Mouse (Mus musculus): ENCODE results near the gene Nxph4. TPM values are rescaled to one million over a fixed set of nuclear protein-coding genes. Genes with fewer than 3 reads are reported as not detected.

The Nxph4 gene
- polyA plus RNA-seq, 1 experiment: not detected

DNA sequence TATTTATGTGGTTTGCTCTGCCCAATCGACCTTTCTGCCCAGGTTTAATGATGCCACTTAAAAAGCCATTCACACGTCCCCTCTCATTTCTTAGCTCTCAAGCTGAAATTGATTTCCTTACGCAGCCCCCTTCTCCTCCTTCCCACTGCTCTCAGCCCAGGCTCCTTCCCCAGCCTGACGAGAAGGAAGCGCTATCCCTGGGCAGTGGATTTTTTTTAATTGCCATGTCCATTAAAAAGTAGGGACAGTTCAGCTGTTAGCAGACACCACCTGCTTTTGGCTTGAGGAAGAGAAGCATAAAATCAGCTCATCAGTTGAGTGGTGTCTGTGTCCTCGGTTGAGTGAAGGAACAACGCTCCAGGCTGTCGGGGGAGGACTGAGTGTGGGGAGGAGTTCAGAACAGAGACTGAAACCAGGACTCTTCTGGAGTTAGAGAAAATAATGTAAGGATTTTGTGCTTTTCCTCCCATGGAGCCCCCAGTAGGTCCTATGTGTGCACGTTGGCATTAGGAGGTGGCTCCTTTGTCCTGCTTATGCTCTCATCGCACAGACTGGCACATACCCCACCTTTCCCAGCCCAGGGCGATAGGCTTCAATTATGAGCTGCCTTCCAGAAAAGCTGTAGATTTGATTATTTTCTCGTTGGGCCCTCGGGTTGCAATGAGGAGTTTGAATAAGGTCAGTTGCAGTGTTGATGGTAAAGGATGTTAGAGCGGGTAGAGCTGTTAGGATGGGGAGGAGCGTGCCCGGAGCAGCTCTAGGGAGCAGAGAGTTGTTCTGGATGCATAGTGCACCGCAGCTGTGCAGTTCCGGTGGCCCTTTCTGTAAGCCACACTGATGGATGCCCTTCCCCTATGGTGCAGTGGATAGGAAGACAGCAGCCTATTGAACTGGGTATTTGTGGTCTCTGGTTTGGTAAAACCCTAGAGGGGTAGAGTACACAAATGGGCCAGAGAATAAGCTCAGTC lies 43.9 kb downstream of the Nxph4 start:
- Histone ChIP-seq H3K27me3 (ENCODE audit: control insufficient read depth) (no peaks in the 10 kb centered on the region), H3K36me3 (ENCODE audit: control insufficient read depth) (peaks cover 76% of the 10 kb centered on the region), H3K4me3 (replicated peaks) (no peak overlapping the region), H3K9me3 (ENCODE audit: control insufficient read depth, low read length) (peaks cover 7% of the 10 kb centered on the region), H3K4me1 (ENCODE audit: control insufficient read depth) (no peaks in the 10 kb centered on the region)
- TF ChIP-seq TAL1 (IDR thresholded peaks at IDR 0.05; ENCODE audit: low read length) (no peak), GATA1 (IDR thresholded peaks at IDR 0.05; ENCODE audit: low read length) (no peak)

GRCm38 (mm10) chr10:127488856-127489255 lies 45.5 kb downstream of the Nxph4 start:
- Histone ChIP-seq H3K4me3 (replicated peaks) (no peak overlapping the region), H3K27me3 (ENCODE audit: control insufficient read depth) (no peaks in the 10 kb centered on the region), H3K9me3 (ENCODE audit: control insufficient read depth, low read length) (peaks cover 7% of the 10 kb centered on the region), H3K4me1 (ENCODE audit: control insufficient read depth) (no peaks in the 10 kb centered on the region), H3K36me3 (ENCODE audit: control insufficient read depth) (peaks cover 80% of the 10 kb centered on the region)
- TF ChIP-seq TAL1 (IDR thresholded peaks at IDR 0.05; ENCODE audit: low read length) (no peak), GATA1 (IDR thresholded peaks at IDR 0.05; ENCODE audit: low read length) (no peak)

- TF ChIP-seq GATA1 (IDR thresholded peaks at IDR 0.05; ENCODE audit: low read length) (no peak), TAL1 (IDR thresholded peaks at IDR 0.05; ENCODE audit: low read length) (no peak; the same call in 2 of the 3 replicates)
- H3K36me3 ChIP-seq (ENCODE audit: control insufficient read depth): peaks cover 63% of the 10 kb centered on the region
These were observed 49.1 kb downstream of the Nxph4 start for GRCm38 (mm10) chr10:127485235-127485634.

GRCm38 (mm10) chr10:127480833-127481813 lies 53.2 kb downstream of the Nxph4 start:
- Histone ChIP-seq H3K36me3 (ENCODE audit: control insufficient read depth) (peaks cover 56% of the 10 kb centered on the region), H3K9me3 (ENCODE audit: control insufficient read depth, low read length) (no peaks in the 10 kb centered on the region), H3K27me3 (ENCODE audit: control insufficient read depth) (no peaks in the 10 kb centered on the region), H3K4me1 (ENCODE audit: control insufficient read depth) (no peaks in the 10 kb centered on the region), H3K4me3 (replicated peaks) (no peak overlapping the region)
- TF ChIP-seq TAL1 (IDR thresholded peaks at IDR 0.05; ENCODE audit: low read length) (no peak), GATA1 (IDR thresholded peaks at IDR 0.05; ENCODE audit: low read length) (no peak)

More at GRCm38 (mm10) chr10:127485235-127485634, 49.1 kb downstream of the Nxph4 start:
- Histone ChIP-seq H3K9me3 (ENCODE audit: control insufficient read depth, low read length) (no peaks in the 10 kb centered on the region), H3K27me3 (ENCODE audit: control insufficient read depth) (no peaks in the 10 kb centered on the region), H3K4me3 (replicated peaks) (no peak overlapping the region), H3K4me1 (ENCODE audit: control insufficient read depth) (no peaks in the 10 kb centered on the region)

DNA sequence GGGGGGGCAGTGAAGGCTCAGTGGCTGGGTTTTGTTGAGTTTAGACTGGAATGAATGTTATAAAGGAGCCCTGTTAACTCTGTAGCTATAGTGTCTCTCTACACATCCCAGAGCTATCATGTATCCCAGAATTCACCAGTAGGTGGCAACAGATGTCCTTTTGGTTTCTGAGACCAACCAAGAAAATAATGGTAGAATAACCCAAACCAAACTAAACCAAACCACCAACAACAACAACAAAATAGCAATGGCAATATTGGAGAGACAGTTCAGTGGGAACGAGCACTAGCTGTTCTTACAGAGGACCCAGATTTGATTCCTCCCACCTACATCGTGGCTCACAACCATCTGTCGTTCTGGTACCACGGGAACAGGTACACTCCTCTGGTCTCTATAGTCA lies 55.2 kb downstream of the Nxph4 start:
- no peaks in the 10 kb centered on the region for H3K27me3 ChIP-seq (ENCODE audit: control insufficient read depth)
- H3K4me3 ChIP-seq (replicated peaks): no peak overlapping the region
- H3K9me3 ChIP-seq (ENCODE audit: control insufficient read depth, low read length): no peaks in the 10 kb centered on the region
- no peaks in the 10 kb centered on the region; the same call in 1 of the 2 replicates for H3K4me1 ChIP-seq (ENCODE audit: control insufficient read depth)
- H3K36me3 ChIP-seq (ENCODE audit: control insufficient read depth): peaks cover 50% of the 10 kb centered on the region
- TF ChIP-seq TAL1 (IDR thresholded peaks at IDR 0.05; ENCODE audit: low read length) (no peak), GATA1 (IDR thresholded peaks at IDR 0.05; ENCODE audit: low read length) (no peak)

DNA sequence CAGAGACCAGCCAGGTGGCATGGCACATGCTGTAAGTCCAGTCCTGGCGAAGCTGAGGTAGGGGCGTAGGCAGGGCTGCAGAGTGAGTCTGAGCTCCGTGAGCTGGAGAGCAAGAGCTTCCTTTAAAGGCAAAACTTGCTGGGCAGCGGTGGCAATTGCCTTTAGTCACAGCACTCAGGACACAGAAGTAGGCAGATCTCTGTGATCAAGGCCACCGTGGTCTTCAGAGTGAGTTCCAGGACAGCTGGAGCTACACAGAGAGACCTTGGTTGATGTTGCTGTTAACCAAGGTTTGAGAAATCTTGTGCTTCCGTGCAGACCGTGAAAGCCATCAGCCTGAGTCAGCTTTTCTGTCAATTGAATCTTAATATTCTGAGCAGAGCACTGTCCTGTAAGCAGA lies 57.1 kb downstream of the Nxph4 start:
- Histone ChIP-seq H3K36me3 (ENCODE audit: control insufficient read depth) (peaks cover 57% of the 10 kb centered on the region), H3K27me3 (ENCODE audit: control insufficient read depth) (no peaks in the 10 kb centered on the region), H3K4me1 (ENCODE audit: control insufficient read depth) (no peaks in the 10 kb centered on the region; the same call in 1 of the 2 replicates), H3K9me3 (ENCODE audit: control insufficient read depth, low read length) (no peaks in the 10 kb centered on the region), H3K4me3 (replicated peaks) (no peak overlapping the region)
- TF ChIP-seq TAL1 (IDR thresholded peaks at IDR 0.05; ENCODE audit: low read length): no peak
- no peak for TF ChIP-seq GATA1 (IDR thresholded peaks at IDR 0.05; ENCODE audit: low read length)

- no peaks in the 10 kb centered on the region for H3K9me3 ChIP-seq (ENCODE audit: control insufficient read depth, low read length)
- peaks cover 58% of the 10 kb centered on the region for H3K36me3 ChIP-seq (ENCODE audit: control insufficient read depth)
- no peak overlapping the region for H3K4me3 ChIP-seq (replicated peaks)
- TF ChIP-seq TAL1 (IDR thresholded peaks at IDR 0.05; ENCODE audit: low read length) (no peak), GATA1 (IDR thresholded peaks at IDR 0.05; ENCODE audit: low read length) (no peak)
- H3K27me3 ChIP-seq (ENCODE audit: control insufficient read depth): no peaks in the 10 kb centered on the region
- H3K4me1 ChIP-seq (ENCODE audit: control insufficient read depth): no peaks in the 10 kb centered on the region; the same call in 1 of the 2 replicates
These were observed 57.8 kb downstream of the Nxph4 start for GRCm38 (mm10) chr10:127476541-127476940.

Other genes starting within 250 kb of the Nxph4 start
- gene Mbd6, start 245.5 kb downstream of the Nxph4 start, polyA plus RNA-seq (2012): 33.5 and 35.5 TPM in 2 replicates
- gene Mars, start 222.8 kb downstream of the Nxph4 start, polyA plus RNA-seq (2012): 12.0 and 17.1 TPM in 2 replicates
- 0.06 and 0.16 TPM in 2 replicates for gene Arhgap9, start 212.6 kb downstream of the Nxph4 start, polyA plus RNA-seq (2012)
- gene Gli1, start 192.6 kb downstream of the Nxph4 start, polyA plus RNA-seq (2012): not detected in 2 replicates
- not detected in 2 replicates for gene Inhbe, start 180.1 kb downstream of the Nxph4 start, polyA plus RNA-seq (2012)
- not detected in 2 replicates for gene Inhbc, start 164.1 kb downstream of the Nxph4 start, polyA plus RNA-seq (2012)
- gene R3hdm2, start 154.2 kb downstream of the Nxph4 start, polyA plus RNA-seq (2012): 8.8 and 11.1 TPM in 2 replicates
- 0.04 and 0.05 TPM in 2 replicates for gene Stac3, start 32.9 kb downstream of the Nxph4 start, polyA plus RNA-seq (2012)
- 1.1 and 2.6 TPM in 2 replicates for gene Ndufa4l2, start 19.6 kb downstream of the Nxph4 start, polyA plus RNA-seq (2012)
- gene Shmt2, start 12.1 kb downstream of the Nxph4 start, polyA plus RNA-seq (2012): 27.8 and 31.8 TPM in 2 replicates
- 2.1 and 2.3 TPM in 2 replicates for gene Lrp1, start 86.6 kb upstream of the Nxph4 start, polyA plus RNA-seq (2012)
- gene Stat6, start 108.4 kb upstream of the Nxph4 start, polyA plus RNA-seq (2012): 1.2 and 2.1 TPM in 2 replicates
- gene Nemp1, start 132.3 kb upstream of the Nxph4 start, polyA plus RNA-seq (2012): 0.04 and 0.14 TPM in 2 replicates
- 0.03 and 0.08 TPM in 2 replicates for gene Nab2, start 134.0 kb upstream of the Nxph4 start, polyA plus RNA-seq (2012)
- 0.02 TPM in 1 of 2 replicates, not detected in the other for gene Myo1a, start 170.6 kb upstream of the Nxph4 start, polyA plus RNA-seq (2012)
- gene Tac2, start 189.9 kb upstream of the Nxph4 start, polyA plus RNA-seq (2012): 7.2 and 9.6 TPM in 2 replicates
- 0.02 and 0.03 TPM in 2 replicates for gene Zbtb39, start 205.0 kb upstream of the Nxph4 start, polyA plus RNA-seq (2012)
- 0.12 and 0.19 TPM in 2 replicates for gene Gpr182, start 217.2 kb upstream of the Nxph4 start, polyA plus RNA-seq (2012)
- not detected in 2 replicates for gene Rdh1, start 225.2 kb upstream of the Nxph4 start, polyA plus RNA-seq (2012)
- gene Rdh16f1, start 225.2 kb upstream of the Nxph4 start, polyA plus RNA-seq (2012): not detected in 2 replicates
- not detected in 2 replicates for gene Rdh9, start 241.8 kb upstream of the Nxph4 start, polyA plus RNA-seq (2012)